Mouse (Mus musculus) embryonic fibroblast, embryonic 13.5 days (primary cell): ENCODE measurements around the gene Olfr921.

Experiments
- CTCF ChIP-seq: IDR thresholded peaks from 2 replicates; pipeline ENCODE4 v1.5.1; 2011; ENCODE audit warnings: mild to moderate bottlenecking, control low read depth, low read length, moderate library complexity, borderline replicate concordance; ENCODE audit not compliant: insufficient read depth
- POLR2A ChIP-seq: IDR thresholded peaks from 2 replicates; pipeline ENCODE4 v1.6.1; 2011; ENCODE audit warnings: low read depth, mild to moderate bottlenecking, control low read depth, low read length, moderate library complexity

DNA sequence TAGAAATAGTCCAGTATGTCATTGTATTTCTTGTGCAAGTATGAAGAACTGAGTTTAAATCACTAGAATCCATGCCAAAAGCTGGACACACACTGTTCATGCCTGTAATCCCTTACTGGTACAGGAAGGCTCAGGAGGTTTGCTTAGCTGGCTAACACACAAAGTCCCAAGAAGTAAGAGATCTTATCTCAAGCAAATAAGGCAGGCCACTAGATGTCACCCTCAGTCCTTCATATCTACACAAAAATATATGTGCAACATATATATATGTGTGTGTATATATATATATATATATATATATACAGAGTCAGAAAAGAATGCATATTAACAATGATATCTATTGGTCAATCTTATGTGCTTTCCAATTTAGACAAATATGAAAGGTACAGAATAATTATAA lies 32.8 kb downstream of the Olfr921 start:
- TF ChIP-seq POLR2A: no peak
- TF ChIP-seq CTCF: no peak
